Mouse (Mus musculus) limb, embryonic 10.5 days (tissue): ENCODE measurements around the gene Olfr153. TPM values are rescaled to one million over a fixed set of nuclear protein-coding genes. Genes with fewer than 3 reads are reported as not detected.

Source experiments
- polyA plus RNA-seq: library from polyadenylated mRNA; unstranded; fragments of >200 nt; fragmentation: Nextera tagmentation; extraction: Ambion mirVana; gene quantifications from 2 replicates; pipeline ENCODE4 v1.2.1, GENCODE M21; 2016

Gene Olfr153
- polyA plus RNA-seq, 1 experiment from 2014 or later = not detected

Other genes starting within 250 kb of the Olfr153 start
- not detected in 2 replicates for gene Olfr1118, start 224.2 kb upstream of the Olfr153 start, polyA plus RNA-seq
- gene Olfr1120, start 177.0 kb upstream of the Olfr153 start, polyA plus RNA-seq = not detected in 2 replicates
- gene Olfr1121, start 161.9 kb upstream of the Olfr153 start, polyA plus RNA-seq = not detected in 2 replicates
- gene Olfr1122, start 145.9 kb upstream of the Olfr153 start, polyA plus RNA-seq = not detected in 2 replicates
- gene Olfr1123, start 115.2 kb upstream of the Olfr153 start, polyA plus RNA-seq = not detected in 2 replicates
- 0.06 and 0.11 TPM in 2 replicates for gene Olfr1124, start 101.5 kb upstream of the Olfr153 start, polyA plus RNA-seq
- not detected in 2 replicates for gene Olfr1126, start 77.8 kb upstream of the Olfr153 start, polyA plus RNA-seq
- not detected in 2 replicates for gene Pramel7, start 34.7 kb upstream of the Olfr153 start, polyA plus RNA-seq
- not detected in 2 replicates for gene Pramel6, start 25.2 kb upstream of the Olfr153 start, polyA plus RNA-seq
- gene Olfr1128, start 13.7 kb downstream of the Olfr153 start, polyA plus RNA-seq = not detected in 2 replicates
- not detected in 2 replicates for gene Olfr1129, start 42.1 kb downstream of the Olfr153 start, polyA plus RNA-seq
- gene Olfr1130, start 74.4 kb downstream of the Olfr153 start, polyA plus RNA-seq = not detected in 2 replicates
- gene Olfr1131, start 95.3 kb downstream of the Olfr153 start, polyA plus RNA-seq = not detected in 2 replicates
- not detected in 2 replicates for gene Olfr1132, start 105.7 kb downstream of the Olfr153 start, polyA plus RNA-seq
- not detected in 2 replicates for gene Olfr1133, start 115.6 kb downstream of the Olfr153 start, polyA plus RNA-seq
- gene Olfr1134, start 126.7 kb downstream of the Olfr153 start, polyA plus RNA-seq = not detected in 2 replicates
- not detected in 2 replicates for gene Olfr1135, start 141.9 kb downstream of the Olfr153 start, polyA plus RNA-seq
- gene Olfr1136, start 162.2 kb downstream of the Olfr153 start, polyA plus RNA-seq = not detected in 2 replicates
- gene Olfr1137, start 181.4 kb downstream of the Olfr153 start, polyA plus RNA-seq = not detected in 2 replicates
- gene Olfr1138, start 208.2 kb downstream of the Olfr153 start, polyA plus RNA-seq = not detected in 2 replicates
- not detected in 2 replicates for gene Olfr1140, start 212.0 kb downstream of the Olfr153 start, polyA plus RNA-seq
- gene Olfr1141, start 222.2 kb downstream of the Olfr153 start, polyA plus RNA-seq = not detected in 2 replicates
- not detected in 2 replicates for gene Olfr152, start 247.7 kb downstream of the Olfr153 start, polyA plus RNA-seq